Mouse (Mus musculus) bone marrow, adult 2 months (tissue): ENCODE results near the gene Trim33. TPM values are rescaled to one million over a fixed set of nuclear protein-coding genes. Genes with fewer than 3 reads are reported as not detected.
A peak's percentile ranks its signal among the peaks of the same experiment; 100 is the strongest.

Source experiments
- H3K27ac ChIP-seq: fragments of 200-500 bp; 2 replicates; pipeline ENCODE4 v1.5.1; 2012; ENCODE audit warnings: low read depth, mild to moderate bottlenecking, control low read depth, inconsistent platforms, low read length; ENCODE audit not compliant: control insufficient read depth, poor library complexity, insufficient read depth
- H3K4me1 ChIP-seq: fragments of 200-500 bp; 2 replicates; pipeline ENCODE4 v1.6.1; 2011; ENCODE audit warnings: low read length; ENCODE audit not compliant: control insufficient read depth, insufficient read depth
- H3K4me3 ChIP-seq: fragments of 200-500 bp; replicated peaks from 2 replicates; pipeline ENCODE3; 2011; ENCODE audit warnings: mild to moderate bottlenecking, low read depth, low read length, control low read depth; ENCODE audit not compliant: control insufficient read depth
- CTCF ChIP-seq: fragments of 200-500 bp; IDR thresholded peaks from 2 replicates; pipeline ENCODE4 v1.5.1; 2011; ENCODE audit warnings: low read length, control low read depth; ENCODE audit not compliant: control insufficient read depth, insufficient read depth
- POLR2A ChIP-seq: fragments of 200-500 bp; IDR thresholded peaks from 2 replicates; pipeline ENCODE4 v1.6.1; 2011; ENCODE audit warnings: low read depth, mild to moderate bottlenecking, control low read depth, low read length, borderline replicate concordance; ENCODE audit not compliant: control insufficient read depth
- WGBS: fragments of 180-500 bp; shearing (Covaris S2); methylation state at CpG from one replicate; pipeline ENCODE4 v1.1.7; 2018; 5-methylcytosine and 5-hydroxymethylcytosine counted together
- polyA plus RNA-seq: library from polyadenylated mRNA; stranded (reverse); fragments of >200 nt; gene quantifications from 2 replicates; pipeline ENCODE4 v1.2.4, GENCODE M21; 2011; ENCODE audit warnings: low replicate concordance; ENCODE audit not compliant: missing spikeins, insufficient read depth, insufficient read length

Gene Trim33
- polyA plus RNA-seq, 1 experiment: 13.9 TPM

DNA sequence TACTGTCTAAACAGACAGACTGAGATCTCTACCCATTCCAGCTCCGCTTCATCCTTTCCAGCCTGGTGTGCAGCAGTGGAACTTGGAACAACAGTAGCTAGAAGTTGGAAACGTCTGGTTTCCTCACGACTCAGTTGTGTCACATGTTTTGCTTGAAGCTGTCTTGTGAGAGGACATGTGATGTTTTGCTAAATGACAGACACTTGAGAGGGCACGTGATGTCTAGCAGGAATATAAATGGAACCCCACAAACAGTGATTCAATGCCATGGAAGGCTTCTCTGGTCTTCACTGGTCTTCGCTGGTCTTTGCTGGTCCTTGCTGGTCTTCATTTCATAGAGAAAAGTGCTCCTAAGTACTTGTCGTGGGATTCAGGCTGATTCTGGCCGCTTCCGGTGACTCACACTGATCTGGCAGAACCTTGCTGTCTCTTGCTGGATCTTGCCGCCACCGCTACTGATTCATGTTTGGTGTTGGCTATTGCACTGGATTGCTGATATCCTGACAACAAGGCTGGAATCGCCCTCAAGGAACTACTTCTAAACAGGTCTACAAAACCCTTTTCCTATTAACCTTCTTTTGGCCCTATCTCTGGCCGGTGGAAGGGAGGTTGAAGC lies 16.2 kb upstream of the Trim33 start:
- H3K4me1 ChIP-seq: no peaks in the 10 kb centered on the region
- TF ChIP-seq CTCF (no peak), POLR2A (no peak)
- 83% methylated on average over 12 of the region's 12 CpGs for WGBS
- no peak overlapping the region for H3K27ac ChIP-seq
- no peak overlapping the region for H3K4me3 ChIP-seq

DNA sequence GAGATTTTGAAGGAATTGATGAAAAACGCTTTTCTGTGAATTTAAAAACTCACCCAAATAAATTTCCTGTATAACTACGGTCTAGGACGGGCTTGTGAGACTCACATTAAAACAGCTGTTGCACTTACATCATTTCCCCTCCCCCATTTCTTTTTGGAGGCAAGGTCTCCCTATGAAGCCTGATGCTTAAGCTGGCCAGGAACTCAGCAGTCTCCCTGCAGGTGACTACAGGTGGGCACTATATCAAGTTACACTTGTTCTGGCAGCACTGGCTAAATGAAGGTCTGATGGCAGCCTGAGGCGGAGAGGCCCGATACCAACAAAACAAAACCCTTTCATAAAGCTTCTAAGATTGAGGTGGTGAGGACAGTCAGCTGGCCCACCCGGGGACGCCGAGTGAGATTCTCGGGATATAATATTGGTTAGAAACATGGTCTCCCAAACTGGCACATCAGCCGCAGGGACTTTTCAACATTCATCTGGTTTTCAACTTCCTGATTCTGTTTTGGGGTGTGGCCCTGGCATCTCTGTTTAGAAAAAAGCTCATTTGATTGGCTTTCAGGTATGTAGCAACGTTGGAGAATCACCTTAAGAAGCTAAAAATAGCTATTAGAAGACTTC lies 422 bp upstream of the Trim33 start:
- H3K4me3 ChIP-seq: peak overlapping the region; percentile 100
- no peak for TF ChIP-seq POLR2A
- no peak for TF ChIP-seq CTCF
- WGBS: 14% methylated on average over 11 of the region's 11 CpGs
- H3K27ac ChIP-seq: peak overlapping the region; percentile 98
- H3K4me1 ChIP-seq: peaks cover 1% of the 10 kb centered on the region; the same call in 1 of the 2 replicates

DNA sequence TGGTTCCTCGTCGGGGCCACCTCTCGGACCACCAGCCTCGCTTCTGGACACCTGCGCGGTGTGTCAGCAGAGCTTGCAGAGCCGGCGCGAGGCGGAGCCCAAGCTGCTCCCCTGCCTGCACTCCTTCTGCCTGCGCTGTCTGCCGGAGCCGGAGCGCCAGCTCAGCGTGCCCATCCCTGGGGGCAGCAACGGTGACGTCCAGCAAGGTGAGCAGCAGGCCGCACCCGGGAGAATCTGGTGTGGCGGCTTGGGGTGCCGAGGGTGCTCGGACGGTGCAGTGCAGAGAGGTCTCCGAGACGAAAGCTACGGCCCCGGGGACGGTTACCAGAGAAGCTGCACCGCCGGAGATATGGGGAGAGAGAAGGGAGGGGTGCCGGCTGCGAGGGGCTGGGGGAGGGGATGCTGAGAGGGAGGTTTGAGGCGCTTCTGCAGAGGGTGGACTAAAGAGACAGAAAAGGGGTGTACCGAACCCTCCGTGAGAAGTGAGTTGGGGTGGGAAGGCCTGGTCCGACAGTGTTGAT lies 1.2 kb downstream of the Trim33 start:
- Histone ChIP-seq H3K4me3 (peak overlapping the region; percentile 99), H3K27ac (peak overlapping the region; percentile 98), H3K4me1 (peaks cover 1% of the 10 kb centered on the region; the same call in 1 of the 2 replicates)
- no peak for TF ChIP-seq CTCF
- no peak for TF ChIP-seq POLR2A
- WGBS: under 1% methylated on average over 36 of the region's 36 CpGs

DNA sequence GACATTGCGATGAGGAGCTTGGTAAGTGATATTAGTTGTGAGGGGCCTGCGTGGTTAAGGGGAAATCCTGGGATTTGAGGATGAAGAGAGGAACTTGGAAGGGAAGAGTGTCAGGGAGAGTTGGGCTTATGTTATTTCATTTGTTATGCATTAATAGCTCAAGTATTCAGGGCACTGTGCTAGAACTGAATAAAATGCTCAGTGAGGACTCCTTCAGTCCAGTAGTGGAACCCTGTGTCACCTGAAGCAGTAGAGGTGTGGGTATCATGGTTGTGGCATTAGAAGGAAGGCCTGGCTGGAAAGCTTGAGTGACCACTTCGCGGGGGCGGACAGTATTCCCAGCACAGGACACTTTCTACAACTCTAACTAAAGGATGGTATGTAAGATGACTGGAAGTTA lies 1.8 kb downstream of the Trim33 start:
- TF ChIP-seq CTCF (no peak), POLR2A (no peak)
- 48% methylated on average over 5 of the region's 5 CpGs for WGBS
- peak overlapping the region; percentile 99 for H3K4me3 ChIP-seq
- peaks cover 1% of the 10 kb centered on the region; the same call in 1 of the 2 replicates for H3K4me1 ChIP-seq
- H3K27ac ChIP-seq: no peak overlapping the region

DNA sequence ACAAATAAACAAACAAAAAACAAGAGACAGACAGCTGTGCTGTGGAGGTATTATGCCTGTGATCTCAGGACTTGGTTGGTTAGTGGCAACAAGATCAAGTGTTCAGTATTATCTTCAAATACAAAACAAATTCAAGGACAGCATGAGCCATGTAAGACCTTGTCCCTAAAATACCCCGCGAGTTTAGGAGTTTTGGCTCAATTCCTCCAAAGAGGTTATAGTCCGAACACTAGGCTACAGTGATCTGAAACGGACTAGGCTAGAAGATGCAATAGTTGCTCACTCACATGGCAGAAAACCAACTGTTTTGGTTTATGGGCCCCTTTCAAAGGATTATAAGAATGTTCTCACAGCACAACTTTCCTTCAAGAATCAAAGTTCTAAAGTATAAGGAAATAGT lies 9.7 kb downstream of the Trim33 start:
- Histone ChIP-seq H3K4me1 (no peaks in the 10 kb centered on the region), H3K27ac (no peak overlapping the region), H3K4me3 (no peak overlapping the region)
- WGBS: 86% methylated on average over 4 of the region's 4 CpGs
- no peak for TF ChIP-seq CTCF
- TF ChIP-seq POLR2A: no peak

DNA sequence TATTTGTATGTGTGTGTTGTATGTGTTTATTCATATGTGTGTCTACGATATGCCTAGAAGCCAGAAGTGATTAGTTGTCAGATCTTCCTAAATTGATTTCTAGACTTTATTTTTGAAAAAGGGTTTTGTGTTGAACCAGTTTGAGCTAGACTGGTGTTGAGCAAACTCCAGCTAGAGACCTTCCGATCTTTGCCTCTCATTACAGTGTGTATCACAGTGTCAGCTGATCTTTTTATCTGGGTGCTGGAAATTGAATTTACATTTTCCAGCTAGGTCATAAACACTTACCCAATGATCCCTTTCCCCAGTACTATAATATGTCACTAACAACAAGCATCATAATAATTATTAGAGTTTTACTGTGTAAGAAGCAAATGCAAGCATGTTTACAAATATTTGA lies 12.0 kb downstream of the Trim33 start:
- Histone ChIP-seq H3K4me1 (no peaks in the 10 kb centered on the region), H3K4me3 (no peak overlapping the region), H3K27ac (no peak overlapping the region)
- WGBS: 92% methylated on average over 2 of the region's 2 CpGs
- TF ChIP-seq CTCF (no peak), POLR2A (no peak)

DNA sequence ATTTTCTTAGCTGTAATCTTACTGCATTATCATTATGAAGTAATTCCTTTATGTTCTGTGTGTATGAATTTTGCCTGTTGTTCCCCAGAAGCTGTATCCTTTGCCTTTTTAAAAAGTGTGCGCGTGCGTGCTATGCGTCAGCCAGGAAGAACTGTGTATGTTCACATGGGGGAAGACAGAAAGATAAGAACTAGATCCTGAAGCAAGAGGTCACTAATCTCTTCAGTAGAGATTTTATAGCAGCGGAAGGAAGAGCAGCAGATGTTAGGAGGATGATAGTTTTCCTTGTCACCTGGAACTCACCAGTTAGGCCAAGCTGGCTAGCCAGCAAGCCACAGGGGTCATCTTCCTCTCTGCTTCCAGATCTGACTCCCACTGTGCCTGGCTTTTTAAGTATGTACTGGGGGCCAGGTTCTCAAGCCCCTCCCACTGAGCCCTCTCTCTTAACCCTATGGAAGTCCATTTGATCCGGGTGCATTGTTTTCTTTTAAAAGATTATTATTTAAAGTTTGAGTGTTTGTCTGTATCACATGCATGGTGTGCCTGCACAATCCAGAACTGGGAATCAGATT lies 26.4 kb downstream of the Trim33 start:
- H3K4me3 ChIP-seq: no peak overlapping the region
- TF ChIP-seq CTCF: no peak
- TF ChIP-seq POLR2A: no peak
- H3K27ac ChIP-seq: no peak overlapping the region
- no peaks in the 10 kb centered on the region for H3K4me1 ChIP-seq
- 69% methylated on average over 6 of the region's 6 CpGs for WGBS

DNA sequence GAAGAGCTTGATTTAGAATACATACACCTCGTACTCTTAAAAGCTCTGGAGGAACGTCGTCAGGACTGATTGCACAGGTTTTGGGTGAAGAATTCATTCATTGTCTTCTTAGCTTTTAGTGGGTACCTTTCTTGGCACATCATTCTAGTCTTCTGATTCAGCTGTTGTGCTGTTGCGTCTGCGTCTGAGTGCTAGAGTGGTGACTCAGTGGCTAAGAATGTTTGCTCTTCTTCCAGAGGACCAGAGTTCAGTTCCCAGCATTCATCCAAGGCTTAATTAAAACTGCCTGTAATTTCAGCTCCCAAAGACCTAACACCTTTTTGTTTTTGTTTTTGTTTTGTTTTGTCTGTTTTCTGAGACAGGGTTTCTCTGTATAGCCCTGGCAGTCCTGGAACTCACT lies 30.2 kb downstream of the Trim33 start:
- WGBS: 90% methylated on average over 5 of the region's 5 CpGs
- no peak overlapping the region for H3K27ac ChIP-seq
- no peak overlapping the region for H3K4me3 ChIP-seq
- no peaks in the 10 kb centered on the region for H3K4me1 ChIP-seq
- no peak for TF ChIP-seq CTCF
- TF ChIP-seq POLR2A: no peak

DNA sequence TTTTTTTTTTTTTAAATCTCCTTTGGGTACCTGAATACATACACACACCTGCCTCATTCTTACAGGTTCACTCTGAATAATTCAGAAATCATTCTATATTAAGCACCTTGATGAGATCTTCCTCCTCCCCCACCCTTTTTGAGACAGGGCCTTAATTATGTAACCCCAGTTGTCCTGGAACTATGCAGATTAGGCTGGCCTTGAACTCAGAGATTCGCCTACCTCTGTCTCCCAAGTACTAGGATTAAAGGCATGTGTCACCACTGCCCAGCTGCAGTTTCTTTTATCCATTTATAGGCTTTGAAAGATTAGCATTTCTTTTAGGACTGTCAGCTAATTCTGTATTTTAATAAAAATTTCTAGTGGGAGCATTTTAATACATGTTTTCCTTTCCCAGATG lies 30.7 kb downstream of the Trim33 start:
- no peak overlapping the region for H3K27ac ChIP-seq
- 70% methylated on average over 1 of the region's 1 CpGs for WGBS

More for the DNA sequence above, 30.7 kb downstream of the Trim33 start:
- Histone ChIP-seq H3K4me3 (no peak overlapping the region), H3K4me1 (no peaks in the 10 kb centered on the region)
- no peak for TF ChIP-seq POLR2A
- TF ChIP-seq CTCF: no peak
